Mouse (Mus musculus) gastrocnemius, postnatal 4 days (tissue): ENCODE results near the gene Tyrobp. TPM values are rescaled to one million over a fixed set of nuclear protein-coding genes. Genes with fewer than 3 reads are reported as not detected.

ENCODE experiments used
- DNase-seq, 2 experiments: peaks; one replicate each; pipeline ENCODE4 v3.0.0; 2021 to 2022; ENCODE audit warnings: low spot score in 2 of 2, mixed read lengths in 2 of 2
- total RNA-seq, 2 experiments: library from RNA; stranded (reverse); gene quantifications; 2 replicates each; pipeline ENCODE4 v1.2.3; 2021

Tyrobp gene
- total RNA-seq, 2 experiments from 2014 or later: 24.9 to 33.3 TPM

GRCm38 (mm10) chr7:30459484-30459883 lies 45.9 kb downstream of the Tyrobp start:
- DNase-seq: no peak

DNA sequence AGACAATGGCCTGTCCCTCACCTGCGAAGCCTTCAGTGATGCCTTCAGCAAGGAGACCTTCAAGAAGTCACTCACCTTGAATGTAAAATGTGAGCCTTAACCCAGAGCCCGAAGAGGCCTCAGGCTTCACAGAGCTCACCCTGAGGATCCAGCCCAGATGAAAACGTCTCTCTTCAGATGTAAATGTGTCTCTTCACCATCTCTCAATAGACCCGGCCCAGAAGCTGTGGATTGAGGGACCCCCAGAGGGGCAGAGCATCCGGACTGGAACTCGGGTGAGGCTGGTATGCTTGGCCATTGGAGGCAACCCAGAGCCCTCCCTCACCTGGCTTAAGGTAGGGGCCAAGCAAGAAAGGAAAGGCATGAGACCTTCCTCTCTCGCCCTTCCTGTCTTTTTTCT lies 50.0 kb downstream of the Tyrobp start:
- no peak for DNase-seq

- no peak for DNase-seq
Observed at GRCm38 (mm10) chr7:30463996-30464395, 50.4 kb downstream of the Tyrobp start.

GRCm38 (mm10) chr7:30464816-30465300 lies 51.3 kb downstream of the Tyrobp start:
- DNase-seq: no peak

Other genes starting within 250 kb of the Tyrobp start
- gene Zfp146, start 244.0 kb upstream of the Tyrobp start, total RNA-seq: 10 to 100 TPM; 46.2 to 54.5 TPM
- 100 to 1,000 TPM; 268 to 275 TPM for gene Cox7a1, start 229.6 kb upstream of the Tyrobp start, total RNA-seq
- 100 to 1,000 TPM; 272 to 284 TPM for gene Capns1, start 214.9 kb upstream of the Tyrobp start, total RNA-seq
- 10 to 100 TPM; 91.6 to 94.0 TPM for gene Polr2i, start 181.8 kb upstream of the Tyrobp start, total RNA-seq
- 10 to 100 TPM; 62.5 to 64.9 TPM for gene Tbcb, start 181.5 kb upstream of the Tyrobp start, total RNA-seq
- gene Ovol3, start 178.0 kb upstream of the Tyrobp start, total RNA-seq: under 1 TPM; 0.78 TPM
- under 1 TPM; 0.29 to 0.96 TPM for gene Thap8, start 133.7 kb upstream of the Tyrobp start, total RNA-seq
- 1 to 10 TPM; 5.5 to 7.4 TPM for gene Wdr62, start 133.3 kb upstream of the Tyrobp start, total RNA-seq
- 10 to 100 TPM; 29.8 to 42.1 TPM for gene Clip3, start 122.0 kb upstream of the Tyrobp start, total RNA-seq
- gene Alkbh6, start 105.0 kb upstream of the Tyrobp start, total RNA-seq: 10 to 100 TPM; 25.0 to 26.5 TPM
- 1 to 10 TPM; 2.5 to 3.8 TPM for gene Syne4, start 99.0 kb upstream of the Tyrobp start, total RNA-seq
- 1 to 10 TPM; 1.2 to 1.4 TPM for gene E130208F15Rik, start 92.0 kb upstream of the Tyrobp start, total RNA-seq
- gene Sdhaf1, start 89.9 kb upstream of the Tyrobp start, total RNA-seq: 10 to 100 TPM; 12.0 to 13.2 TPM
- gene Lrfn3, start 51.0 kb upstream of the Tyrobp start, total RNA-seq: 1 to 10 TPM; 3.3 to 3.8 TPM
- under 1 TPM in 1 of 2 experiments, not detected in 1; 0.74 TPM for gene Hcst, start 6.1 kb downstream of the Tyrobp start, total RNA-seq
- under 1 TPM; 0.56 to 0.67 TPM for gene Nfkbid, start 8.0 kb downstream of the Tyrobp start, total RNA-seq
- gene Aplp1, start 31.8 kb downstream of the Tyrobp start, total RNA-seq: 1 to 10 TPM; 3.5 to 4.2 TPM
- under 1 TPM; 0.39 to 0.93 TPM for gene Kirrel2, start 43.9 kb downstream of the Tyrobp start, total RNA-seq
- gene Nphs1, start 44.6 kb downstream of the Tyrobp start, total RNA-seq: not detected
- gene Prodh2, start 79.9 kb downstream of the Tyrobp start, total RNA-seq: under 1 TPM in 1 of 2 experiments, not detected in 1; 0.44 TPM
- 1 to 10 TPM; 9.6 to 9.8 TPM for gene Arhgap33, start 121.3 kb downstream of the Tyrobp start, total RNA-seq
- gene Hspb6, start 138.4 kb downstream of the Tyrobp start, total RNA-seq: 100 to 1,000 TPM; 182 to 186 TPM
- gene Proser3, start 138.5 kb downstream of the Tyrobp start, total RNA-seq: 10 to 100 TPM; 10.1 to 10.4 TPM
- gene Lin37, start 146.1 kb downstream of the Tyrobp start, total RNA-seq: 10 to 100 TPM; 17.3 to 18.6 TPM
- gene U2af1l4, start 149.5 kb downstream of the Tyrobp start, total RNA-seq: 10 to 100 TPM; 55.6 to 62.4 TPM
- gene Gm49396, start 149.6 kb downstream of the Tyrobp start, total RNA-seq: 1 to 10 TPM; 2.6 to 2.9 TPM
- gene Psenen, start 149.9 kb downstream of the Tyrobp start, total RNA-seq: 100 to 1,000 TPM in 1 of 2 experiments, 10 to 100 TPM in 1; 87.0 to 103 TPM
- gene Igflr1, start 151.7 kb downstream of the Tyrobp start, total RNA-seq: 1 to 10 TPM; 1.5 to 1.7 TPM
- gene Kmt2b, start 175.0 kb downstream of the Tyrobp start, total RNA-seq: 10 to 100 TPM; 34.0 to 34.2 TPM
- gene Zbtb32, start 185.1 kb downstream of the Tyrobp start, total RNA-seq: not detected
- under 1 TPM; 0.32 to 0.67 TPM for gene Upk1a, start 199.1 kb downstream of the Tyrobp start, total RNA-seq
- gene Cox6b1, start 212.4 kb downstream of the Tyrobp start, total RNA-seq: 1,000 to 10,000 TPM; 1,025 to 1,032 TPM
- gene Etv2, start 222.1 kb downstream of the Tyrobp start, total RNA-seq: not detected
- gene Rbm42, start 236.6 kb downstream of the Tyrobp start, total RNA-seq: 10 to 100 TPM; 54.6 to 56.2 TPM